Mouse (Mus musculus) hindbrain, embryonic 12.5 days (tissue): ENCODE results near the gene Hepacam2. TPM values are rescaled to one million over a fixed set of nuclear protein-coding genes. Genes with fewer than 3 reads are reported as not detected.
"Not testable (repeated sequence)": the region's sequence is repeated elsewhere in the genome, so short reads cannot be mapped to it uniquely, and the experiment has no call there.

Experiments used
- ATAC-seq: fragments of 200-750 bp; cut with Nextera tagmentation; 2 replicates; pipeline ENCODE4 v1.8.0; 2017; ENCODE audit warnings: moderate TSS enrichment; ENCODE audit not compliant: low FRiP score
- H3K27ac ChIP-seq: fragments of 300-500 bp; sonication (generic); 2 replicates; pipeline ENCODE4 v1.5.1; 2016; ENCODE audit warnings: mild to moderate bottlenecking
- H3K27me3 ChIP-seq: fragments of 300-500 bp; sonication (generic); 2 replicates; pipeline ENCODE4 v1.6.1; 2016; ENCODE audit warnings: mild to moderate bottlenecking
- H3K36me3 ChIP-seq: fragments of 300-500 bp; sonication (generic); 2 replicates; pipeline ENCODE4 v1.6.1; 2016; ENCODE audit warnings: mild to moderate bottlenecking
- H3K4me1 ChIP-seq: fragments of 300-500 bp; sonication (generic); 2 replicates; pipeline ENCODE4 v1.6.1; 2016
- H3K4me2 ChIP-seq: fragments of 300-500 bp; sonication (generic); replicated peaks from 2 replicates; pipeline ENCODE4 v1.6.1; 2016; ENCODE audit warnings: mild to moderate bottlenecking
- H3K4me3 ChIP-seq: fragments of 300-500 bp; sonication (generic); 2 replicates; pipeline ENCODE4 v1.5.1; 2016; ENCODE audit warnings: mild to moderate bottlenecking
- H3K9ac ChIP-seq: fragments of 300-500 bp; sonication (generic); 2 replicates; pipeline ENCODE4 v1.6.1; 2016; ENCODE audit warnings: mild to moderate bottlenecking, moderate library complexity
- H3K9me3 ChIP-seq: fragments of 300-500 bp; sonication (generic); replicated peaks from 2 replicates; pipeline ENCODE4 v1.6.1; 2016; ENCODE audit warnings: mild to moderate bottlenecking
- WGBS: fragments of 180-500 bp; shearing (Covaris S2); methylation state at CpG from one replicate; pipeline ENCODE4 v1.1.7; 2016; 5-methylcytosine and 5-hydroxymethylcytosine counted together
- polyA plus RNA-seq: library from polyadenylated mRNA; unstranded; fragments of >200 nt; fragmentation: Nextera tagmentation; extraction: Ambion mirVana; gene quantifications from 2 replicates; pipeline ENCODE4 v1.2.1, GENCODE M21; 2016

The Hepacam2 gene
- 1.7 and 1.8 TPM in 2 replicates for polyA plus RNA-seq

- ATAC-seq: peak; percentile 98
- Histone ChIP-seq H3K4me1 (peaks cover 12% of the 10 kb centered on the region), H3K4me2 (peak within 1 kb of the TSS; percentile 98), H3K36me3 (no peaks in the 10 kb centered on the region), H3K9ac (peak within 1 kb of the TSS; percentile 71), H3K27me3 (no peaks in the 10 kb centered on the region), H3K9me3 (no peaks in the 10 kb centered on the region), H3K4me3 (peak within 1 kb of the TSS; percentile 78), H3K27ac (no peak within 1 kb of the TSS)
- under 1% methylated on average over 28 of the region's 28 CpGs for WGBS
Measured at GRCm38 (mm10) chr6:3498162-3498848, at the start of gene Hepacam2, which contains the start of gene Vps50. Gene Hepacam2, minus strand, starts transcription at chr6:3498298. Gene Vps50, plus strand, starts transcription at chr6:3498382.

- Histone ChIP-seq H3K4me3 (no peak overlapping the region), H3K4me1 (no peaks in the 10 kb centered on the region), H3K27me3 (no peaks in the 10 kb centered on the region), H3K36me3 (peaks cover 3% of the 10 kb centered on the region; the same call in 1 of the 2 replicates), H3K9ac (no peak overlapping the region), H3K4me2 (no peak overlapping the region), H3K27ac (no peak overlapping the region), H3K9me3 (no peaks in the 10 kb centered on the region)
- WGBS: 55% methylated on average over 1 of the region's 1 CpGs
- no peak for ATAC-seq
Measured at GRCm38 (mm10) chr6:3544970-3545369, 46.9 kb upstream of the Hepacam2 start.

DNA sequence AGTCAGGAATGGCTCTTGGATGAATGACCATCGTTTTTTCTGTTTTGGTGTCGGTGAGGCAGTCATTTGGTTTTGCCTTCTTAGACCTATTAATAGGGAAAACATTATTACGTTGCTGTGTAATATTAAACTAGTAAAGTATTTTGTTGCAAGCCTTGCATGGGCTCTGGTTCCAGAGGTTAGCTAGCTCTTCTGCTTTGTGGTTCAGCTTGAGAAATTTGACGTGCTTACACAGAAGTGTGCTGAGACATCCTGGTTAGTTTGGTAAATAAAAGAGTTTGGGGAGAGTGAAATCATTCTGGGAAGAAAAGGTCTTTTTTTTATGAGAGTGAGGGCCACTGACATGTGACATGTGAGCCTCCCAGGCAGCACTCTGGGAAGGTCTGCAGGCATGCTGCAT lies 45.8 kb upstream of the Hepacam2 start:
- H3K9ac ChIP-seq: no peak overlapping the region
- H3K27ac ChIP-seq: no peak overlapping the region
- 89% methylated on average over 4 of the region's 4 CpGs for WGBS
- ATAC-seq: no peak
- H3K9me3 ChIP-seq: no peaks in the 10 kb centered on the region
- no peaks in the 10 kb centered on the region for H3K27me3 ChIP-seq
- no peaks in the 10 kb centered on the region for H3K4me1 ChIP-seq
- H3K4me3 ChIP-seq: no peak overlapping the region
- no peak overlapping the region for H3K4me2 ChIP-seq
- H3K36me3 ChIP-seq: peaks cover 3% of the 10 kb centered on the region; the same call in 1 of the 2 replicates

DNA sequence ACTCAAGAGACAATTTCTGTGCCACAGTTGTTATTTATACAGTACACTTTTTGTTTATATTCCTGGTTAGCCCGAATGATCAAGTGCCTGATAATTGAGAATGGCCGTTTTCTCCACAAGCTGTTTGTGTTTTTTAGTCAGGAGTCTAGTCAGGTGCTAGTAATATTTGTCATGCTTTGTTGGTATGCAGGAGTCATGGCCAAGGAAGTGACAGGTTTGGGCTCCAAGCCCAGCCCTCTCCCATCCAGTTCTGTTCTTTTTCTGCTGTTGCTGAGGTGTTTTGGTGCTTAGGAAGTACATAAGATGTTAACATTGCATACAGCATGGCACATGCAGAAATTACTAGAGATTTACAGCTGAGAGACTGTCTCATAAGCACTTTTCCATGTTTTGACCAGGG lies 41.4 kb upstream of the Hepacam2 start:
- no peak for ATAC-seq
- 90% methylated on average over 2 of the region's 2 CpGs for WGBS
- Histone ChIP-seq H3K36me3 (0 out of 2 replicates have a peak, but pooled peaks cover 3% of the 10 kb centered on the region), H3K27me3 (no peaks in the 10 kb centered on the region), H3K9me3 (no peaks in the 10 kb centered on the region), H3K4me2 (no peak overlapping the region), H3K4me1 (no peaks in the 10 kb centered on the region), H3K27ac (no peak overlapping the region), H3K4me3 (no peak overlapping the region), H3K9ac (no peak overlapping the region)

DNA sequence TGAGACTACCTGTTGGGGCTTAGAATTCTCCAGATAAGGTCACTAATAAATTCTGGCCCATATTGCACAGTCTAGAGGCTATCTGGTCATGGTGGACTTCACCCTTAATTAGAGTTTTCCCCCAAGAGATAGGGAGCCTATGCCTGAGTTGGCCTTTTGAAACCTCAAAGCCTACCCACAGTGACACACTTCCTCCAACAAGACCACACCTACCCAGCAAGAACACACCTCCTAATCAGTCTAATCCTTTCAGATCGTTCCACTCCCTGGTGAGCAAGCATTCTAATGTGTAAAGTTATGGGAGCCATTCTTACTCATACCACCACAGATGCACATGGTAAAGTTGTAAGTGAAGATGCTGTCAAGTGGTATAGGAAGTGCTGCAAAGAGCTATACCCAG lies 38.0 kb upstream of the Hepacam2 start:
- Histone ChIP-seq H3K4me2 (no peak overlapping the region), H3K9ac (no peak overlapping the region), H3K36me3 (0 out of 2 replicates have a peak, but pooled peaks cover 4% of the 10 kb centered on the region), H3K27me3 (no peaks in the 10 kb centered on the region), H3K4me1 (0 out of 2 replicates have a peak, but pooled peaks cover 5% of the 10 kb centered on the region), H3K27ac (no peak overlapping the region), H3K4me3 (no peak overlapping the region), H3K9me3 (no peaks in the 10 kb centered on the region)
- ATAC-seq: no peak
- WGBS: 76% methylated on average over 1 of the region's 1 CpGs

DNA sequence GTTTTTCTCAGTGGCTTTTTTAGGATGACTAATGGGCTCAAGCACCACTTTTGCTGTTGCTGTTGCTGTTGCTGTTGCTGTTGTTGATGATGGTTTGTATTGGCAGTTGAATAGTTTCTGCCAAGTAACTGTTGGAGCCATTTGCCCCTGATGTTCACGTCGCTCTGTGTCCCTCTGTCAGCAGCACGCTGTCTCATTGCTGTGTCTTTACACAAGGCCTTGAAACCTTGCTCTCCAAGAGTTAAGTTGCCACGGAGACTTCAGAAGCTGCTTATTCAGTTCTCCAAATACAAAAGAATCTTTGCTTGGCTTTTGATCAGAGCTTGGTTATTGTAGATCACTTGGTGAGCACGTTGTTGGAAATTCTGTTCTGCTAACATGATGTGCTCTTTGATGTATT lies 33.3 kb upstream of the Hepacam2 start:
- Histone ChIP-seq H3K4me3 (no peak overlapping the region), H3K36me3 (0 out of 2 replicates have a peak, but pooled peaks cover 4% of the 10 kb centered on the region), H3K9ac (no peak overlapping the region), H3K4me2 (no peak overlapping the region), H3K27ac (no peak overlapping the region), H3K27me3 (no peaks in the 10 kb centered on the region), H3K9me3 (no peaks in the 10 kb centered on the region), H3K4me1 (0 out of 2 replicates have a peak, but pooled peaks cover 5% of the 10 kb centered on the region)
- ATAC-seq: no peak
- 28% methylated on average over 5 of the region's 5 CpGs for WGBS

- 89% methylated on average over 4 of the region's 4 CpGs for WGBS
- no peaks in the 10 kb centered on the region for H3K9me3 ChIP-seq
- no peaks in the 10 kb centered on the region for H3K27me3 ChIP-seq
- H3K36me3 ChIP-seq: peaks cover 2% of the 10 kb centered on the region; the same call in 1 of the 2 replicates
- H3K9ac ChIP-seq: no peak overlapping the region
- ATAC-seq: no peak
- 0 out of 2 replicates have a peak, but pooled peaks cover 5% of the 10 kb centered on the region for H3K4me1 ChIP-seq
- H3K4me3 ChIP-seq: no peak overlapping the region
- no peak overlapping the region for H3K4me2 ChIP-seq
- H3K27ac ChIP-seq: no peak overlapping the region
Measured at GRCm38 (mm10) chr6:3528198-3528597, 30.1 kb upstream of the Hepacam2 start.

- 0 out of 2 replicates have a peak, but pooled peaks cover 2% of the 10 kb centered on the region for H3K36me3 ChIP-seq
- H3K9me3 ChIP-seq: no peaks in the 10 kb centered on the region
- peak overlapping the region; percentile 44; the same call in 1 of the 2 replicates for H3K27ac ChIP-seq
- 38% methylated on average over 3 of the region's 3 CpGs for WGBS
- no peak overlapping the region for H3K9ac ChIP-seq
- H3K4me2 ChIP-seq: no peak overlapping the region
- H3K27me3 ChIP-seq: no peaks in the 10 kb centered on the region
- ATAC-seq: peak; percentile 74
- H3K4me3 ChIP-seq: no peak overlapping the region
- peaks cover 7% of the 10 kb centered on the region for H3K4me1 ChIP-seq
Measured at GRCm38 (mm10) chr6:3512611-3513010, 14.5 kb upstream of the Hepacam2 start.

GRCm38 (mm10) chr6:3511612-3512011 lies 13.5 kb upstream of the Hepacam2 start:
- Histone ChIP-seq H3K4me3 (no peak overlapping the region), H3K27me3 (no peaks in the 10 kb centered on the region), H3K4me2 (peak overlapping the region; percentile 44), H3K9me3 (no peaks in the 10 kb centered on the region), H3K36me3 (no peaks in the 10 kb centered on the region), H3K27ac (peak overlapping the region; percentile 86), H3K9ac (peak overlapping the region; percentile 50), H3K4me1 (peaks cover 7% of the 10 kb centered on the region)
- ATAC-seq: peak; percentile 64
- WGBS: 32% methylated on average over 11 of the region's 11 CpGs

DNA sequence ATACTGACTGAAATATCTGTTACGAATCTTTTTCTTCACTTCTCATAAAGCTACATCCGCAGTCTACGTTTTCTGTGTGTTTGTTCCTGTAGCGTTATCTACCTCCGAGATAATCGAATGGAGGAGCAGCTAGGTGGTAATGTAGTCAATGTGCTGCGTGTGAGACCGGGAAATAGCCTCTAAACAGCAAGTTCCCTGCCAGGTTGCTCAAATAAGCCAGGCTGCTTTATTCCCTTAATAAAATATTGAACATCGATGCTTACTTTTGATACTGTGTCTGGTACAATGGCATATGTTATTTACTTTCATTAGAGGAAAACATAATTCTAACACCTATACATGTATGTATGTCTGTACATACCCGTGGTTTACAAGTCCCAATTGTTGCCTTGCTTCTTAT lies 13.0 kb upstream of the Hepacam2 start:
- no peak for ATAC-seq
- 75% methylated on average over 10 of the region's 10 CpGs for WGBS
- H3K4me2 ChIP-seq: peak overlapping the region; percentile 44
- H3K4me3 ChIP-seq: no peak overlapping the region
- H3K27me3 ChIP-seq: no peaks in the 10 kb centered on the region
- H3K9ac ChIP-seq: no peak overlapping the region
- no peaks in the 10 kb centered on the region for H3K36me3 ChIP-seq
- H3K4me1 ChIP-seq: peaks cover 7% of the 10 kb centered on the region
- H3K27ac ChIP-seq: peak overlapping the region; percentile 86
- no peaks in the 10 kb centered on the region for H3K9me3 ChIP-seq

- Histone ChIP-seq H3K4me3 (no peak overlapping the region), H3K27ac (no peak overlapping the region), H3K27me3 (no peaks in the 10 kb centered on the region), H3K36me3 (no peaks in the 10 kb centered on the region), H3K4me1 (peaks cover 7% of the 10 kb centered on the region), H3K9me3 (no peaks in the 10 kb centered on the region), H3K4me2 (no peak overlapping the region), H3K9ac (no peak overlapping the region)
- ATAC-seq: no peak
- 34% methylated on average over 2 of the region's 2 CpGs for WGBS
Measured at GRCm38 (mm10) chr6:3509782-3510181, 11.7 kb upstream of the Hepacam2 start.

DNA sequence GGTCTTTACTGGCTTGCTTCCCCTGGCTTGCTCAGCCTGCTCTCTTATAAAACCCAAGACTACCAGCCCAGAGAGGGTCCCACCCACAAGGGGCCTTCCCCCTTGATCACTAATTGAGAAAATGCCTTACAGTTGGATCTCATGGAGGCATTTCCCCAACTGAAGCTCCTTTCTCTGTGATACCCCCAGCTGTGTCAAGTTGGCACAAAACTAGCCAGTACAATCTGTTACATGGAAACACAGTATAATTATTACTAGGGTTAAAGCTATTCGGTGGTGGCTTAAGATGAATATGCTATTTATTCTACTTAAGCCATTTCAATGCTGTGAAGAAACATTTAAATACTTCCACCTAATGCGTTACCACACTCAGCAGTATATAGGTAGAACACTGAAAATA lies 10.1 kb upstream of the Hepacam2 start:
- not testable (repeated sequence) for H3K4me2 ChIP-seq, H3K27me3 ChIP-seq, H3K4me1 ChIP-seq, H3K4me3 ChIP-seq, H3K27ac ChIP-seq, H3K36me3 ChIP-seq, ATAC-seq, H3K9me3 ChIP-seq, H3K9ac ChIP-seq
- WGBS: 91% methylated on average over 2 of the region's 2 CpGs

GRCm38 (mm10) chr6:3507078-3507477 lies 9.0 kb upstream of the Hepacam2 start:
- H3K27ac ChIP-seq: no peak overlapping the region
- no peaks in the 10 kb centered on the region for H3K36me3 ChIP-seq
- no peak for ATAC-seq
- no peaks in the 10 kb centered on the region; the same call in 1 of the 2 replicates for H3K4me1 ChIP-seq
- H3K27me3 ChIP-seq: no peaks in the 10 kb centered on the region
- H3K4me3 ChIP-seq: no peak overlapping the region
- no peak overlapping the region for H3K4me2 ChIP-seq
- WGBS: 89% methylated on average over 4 of the region's 4 CpGs
- no peak overlapping the region for H3K9ac ChIP-seq
- H3K9me3 ChIP-seq: no peaks in the 10 kb centered on the region
